Mouse (Mus musculus): Measurements from ENCODE around the gene Pip4k2a. TPM values are rescaled to one million over a fixed set of nuclear protein-coding genes. Genes with fewer than 3 reads are reported as not detected.

Gene Pip4k2a
- polyA plus RNA-seq, 2 experiments = 15.2 to 16.6 TPM

DNA sequence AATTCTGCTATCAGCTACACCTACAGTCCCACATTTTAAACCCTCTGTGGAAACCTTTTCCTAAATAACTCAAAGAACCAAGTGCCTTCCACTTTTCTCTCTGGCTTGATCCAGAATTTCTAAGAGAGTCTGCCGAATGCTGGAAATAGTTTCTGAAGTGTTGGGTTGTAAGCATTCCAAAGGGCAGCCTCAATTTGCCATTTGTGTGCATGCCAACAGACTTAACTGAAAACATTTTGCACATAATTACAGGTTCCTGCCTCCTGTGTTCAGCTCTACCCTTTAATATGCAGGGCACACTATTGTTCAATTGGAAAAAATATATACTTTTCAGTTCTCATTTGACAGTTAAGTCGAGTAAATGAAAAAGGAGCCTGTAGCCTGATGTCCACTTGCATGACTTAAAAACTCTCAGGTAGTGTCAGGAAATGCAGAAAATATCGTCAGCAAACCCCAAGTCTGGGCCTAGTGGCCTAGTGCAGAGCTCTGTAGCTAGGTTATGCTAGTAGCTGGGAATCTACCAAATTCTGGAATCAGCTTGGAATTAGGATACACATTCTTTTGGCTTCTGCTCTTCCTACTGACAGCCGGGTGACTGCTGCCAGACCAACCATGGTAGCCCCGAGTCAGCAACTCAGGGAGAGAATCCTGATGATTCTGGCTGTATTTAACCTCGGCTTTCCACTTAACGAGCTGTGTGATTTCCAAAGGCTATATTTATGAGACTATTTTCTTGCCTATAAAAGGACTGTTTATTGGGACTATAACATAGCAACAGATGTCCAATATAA lies 50.1 kb downstream of the Pip4k2a start:
- Histone ChIP-seq H3K36me3 (replicated peaks; ENCODE audit: control insufficient read depth, insufficient read depth, low read depth) (no peaks in the 10 kb centered on the region), H3K27me3 (ENCODE audit: control insufficient read depth, insufficient read depth, low read length) (no peaks in the 10 kb centered on the region), H3K4me1 (replicated peaks; ENCODE audit: control insufficient read depth in 2 of 2, insufficient read depth in 2 of 2, low read length in 1 of 2) (peaks cover 23 to 47% of the 10 kb centered on the region in 2 experiments), H3K4me3 (ENCODE audit: insufficient read depth in 1 of 2, low read depth in 2 of 2, low read length in 2 of 2) (no peak overlapping the region), H3K9ac (replicated peaks) (no peak overlapping the region), H3K4me2 (ENCODE audit: low read depth) (no peak overlapping the region), H3K27ac (no peak overlapping the region), H3K9me3 (ENCODE audit: control insufficient read depth, low read length) (no peaks in the 10 kb centered on the region)
- DNase-seq (ENCODE audit: low read depth in 3 of 3, low spot score in 3 of 3) = no peak
- TF ChIP-seq CTCF (IDR thresholded peaks at IDR 0.05; ENCODE audit: low read depth) (no peak), EP300 (IDR thresholded peaks at IDR 0.05; ENCODE audit: low read depth) (no peak)
- 69% methylated on average over 7 of the region's 7 CpGs for WGBS (ENCODE audit: insufficient replicate concordance)
- ATAC-seq (ENCODE audit: insufficient read depth) = no peak

DNA sequence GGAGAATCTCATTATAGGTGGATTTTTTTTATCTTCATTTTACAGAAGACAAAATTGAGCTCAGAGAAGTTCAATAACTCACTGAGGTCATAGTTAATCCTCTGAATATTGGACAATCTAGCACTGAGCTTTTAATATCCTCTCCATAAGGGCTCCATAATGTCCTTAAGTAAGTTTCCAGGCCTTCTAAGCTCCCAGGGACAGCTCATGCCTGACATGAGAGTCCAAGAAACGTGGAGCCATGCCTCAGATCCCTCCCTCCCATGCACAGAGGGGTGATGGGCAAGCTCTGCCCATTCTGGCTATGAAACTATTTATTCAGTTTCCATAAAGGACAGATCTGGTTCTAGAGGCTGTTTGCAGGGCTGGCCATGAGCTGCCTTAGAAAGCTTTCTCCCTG lies 52.5 kb downstream of the Pip4k2a start:
- Histone ChIP-seq H3K27ac (no peak overlapping the region), H3K9me3 (ENCODE audit: control insufficient read depth, low read length) (no peaks in the 10 kb centered on the region), H3K4me2 (ENCODE audit: low read depth) (no peak overlapping the region), H3K36me3 (replicated peaks; ENCODE audit: control insufficient read depth, insufficient read depth, low read depth) (no peaks in the 10 kb centered on the region), H3K4me1 (replicated peaks; ENCODE audit: control insufficient read depth in 2 of 2, insufficient read depth in 2 of 2, low read length in 1 of 2) (peaks cover 20 to 52% of the 10 kb centered on the region in 2 experiments), H3K9ac (replicated peaks) (no peak overlapping the region), H3K4me3 (ENCODE audit: insufficient read depth in 1 of 2, low read depth in 2 of 2, low read length in 2 of 2) (no peak overlapping the region), H3K27me3 (ENCODE audit: control insufficient read depth, insufficient read depth, low read length) (no peaks in the 10 kb centered on the region)
- no peak for ATAC-seq (ENCODE audit: insufficient read depth)
- 28% methylated on average over 1 of the region's 1 CpGs for WGBS (ENCODE audit: insufficient replicate concordance)
- no peak for DNase-seq (ENCODE audit: low read depth in 3 of 3, low spot score in 3 of 3)
- no peak for TF ChIP-seq CTCF (IDR thresholded peaks at IDR 0.05; ENCODE audit: low read depth)
- no peak for TF ChIP-seq EP300 (IDR thresholded peaks at IDR 0.05; ENCODE audit: low read depth)

DNA sequence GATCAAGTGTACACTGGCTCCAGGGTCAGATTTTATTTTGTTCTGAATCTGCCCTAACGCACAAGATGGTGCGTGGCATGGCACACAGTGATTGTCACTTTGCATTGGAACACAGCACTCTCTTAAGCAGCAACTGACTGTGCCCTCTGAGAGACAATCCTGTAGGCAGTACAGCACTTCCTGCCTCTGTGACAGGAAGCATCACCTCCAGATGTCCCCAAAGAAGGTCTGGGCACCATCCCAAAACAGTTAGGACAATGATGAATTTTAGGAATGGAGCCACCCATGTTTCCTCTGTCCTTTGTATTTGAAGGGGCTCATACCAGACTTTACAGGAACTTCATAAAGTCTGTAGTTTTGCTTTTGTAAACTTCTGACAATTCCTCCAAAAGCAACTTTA lies 54.0 kb downstream of the Pip4k2a start:
- WGBS (ENCODE audit: insufficient replicate concordance) = 64% methylated on average over 2 of the region's 2 CpGs
- Histone ChIP-seq H3K9ac (replicated peaks) (no peak overlapping the region), H3K4me1 (replicated peaks; ENCODE audit: control insufficient read depth in 2 of 2, insufficient read depth in 2 of 2, low read length in 1 of 2) (peaks cover 33 to 61% of the 10 kb centered on the region in 2 experiments), H3K27me3 (ENCODE audit: control insufficient read depth, insufficient read depth, low read length) (no peaks in the 10 kb centered on the region), H3K27ac (no peak overlapping the region), H3K4me3 (ENCODE audit: insufficient read depth in 1 of 2, low read depth in 2 of 2, low read length in 2 of 2) (no peak overlapping the region), H3K36me3 (replicated peaks; ENCODE audit: control insufficient read depth, insufficient read depth, low read depth) (no peaks in the 10 kb centered on the region), H3K4me2 (ENCODE audit: low read depth) (no peak overlapping the region), H3K9me3 (ENCODE audit: control insufficient read depth, low read length) (no peaks in the 10 kb centered on the region)
- no peak for ATAC-seq (ENCODE audit: insufficient read depth)
- no peak for DNase-seq (ENCODE audit: low read depth in 3 of 3, low spot score in 3 of 3)
- TF ChIP-seq EP300 (IDR thresholded peaks at IDR 0.05; ENCODE audit: low read depth) (no peak), CTCF (IDR thresholded peaks at IDR 0.05; ENCODE audit: low read depth) (no peak)

DNA sequence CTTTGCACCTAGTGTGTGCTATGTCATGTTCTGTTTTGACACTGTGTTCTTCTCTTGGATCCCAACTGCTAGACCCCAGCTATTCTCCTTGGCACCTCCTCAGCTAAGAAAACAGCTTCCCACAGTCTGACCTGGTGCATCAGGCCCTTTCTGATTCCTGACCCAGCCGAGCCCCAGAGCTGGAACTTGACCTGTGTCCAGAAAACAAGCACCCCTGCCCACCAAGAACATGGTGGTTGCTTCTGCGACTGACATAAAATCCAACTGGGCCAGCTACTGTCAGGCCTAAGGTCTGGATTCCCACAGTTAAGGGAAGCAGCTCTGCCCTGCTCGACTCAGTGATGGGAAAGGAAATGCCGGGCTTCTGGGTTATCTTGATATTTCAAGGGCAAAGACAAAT lies 54.6 kb downstream of the Pip4k2a start:
- Histone ChIP-seq H3K27me3 (ENCODE audit: control insufficient read depth, insufficient read depth, low read length) (no peaks in the 10 kb centered on the region), H3K4me2 (ENCODE audit: low read depth) (no peak overlapping the region), H3K9ac (replicated peaks) (no peak overlapping the region), H3K9me3 (ENCODE audit: control insufficient read depth, low read length) (no peaks in the 10 kb centered on the region), H3K27ac (no peak overlapping the region), H3K36me3 (replicated peaks; ENCODE audit: control insufficient read depth, insufficient read depth, low read depth) (no peaks in the 10 kb centered on the region), H3K4me1 (replicated peaks; ENCODE audit: control insufficient read depth in 2 of 2, insufficient read depth in 2 of 2, low read length in 1 of 2) (peaks cover 38 to 64% of the 10 kb centered on the region in 2 experiments), H3K4me3 (ENCODE audit: insufficient read depth in 1 of 2, low read depth in 2 of 2, low read length in 2 of 2) (no peak overlapping the region)
- no peak for ATAC-seq (ENCODE audit: insufficient read depth)
- no peak for DNase-seq (ENCODE audit: low read depth in 3 of 3, low spot score in 3 of 3)
- TF ChIP-seq CTCF (IDR thresholded peaks at IDR 0.05; ENCODE audit: low read depth) (no peak), EP300 (IDR thresholded peaks at IDR 0.05; ENCODE audit: low read depth) (no peak)
- WGBS (ENCODE audit: insufficient replicate concordance) = 24% methylated on average over 4 of the region's 4 CpGs

DNA sequence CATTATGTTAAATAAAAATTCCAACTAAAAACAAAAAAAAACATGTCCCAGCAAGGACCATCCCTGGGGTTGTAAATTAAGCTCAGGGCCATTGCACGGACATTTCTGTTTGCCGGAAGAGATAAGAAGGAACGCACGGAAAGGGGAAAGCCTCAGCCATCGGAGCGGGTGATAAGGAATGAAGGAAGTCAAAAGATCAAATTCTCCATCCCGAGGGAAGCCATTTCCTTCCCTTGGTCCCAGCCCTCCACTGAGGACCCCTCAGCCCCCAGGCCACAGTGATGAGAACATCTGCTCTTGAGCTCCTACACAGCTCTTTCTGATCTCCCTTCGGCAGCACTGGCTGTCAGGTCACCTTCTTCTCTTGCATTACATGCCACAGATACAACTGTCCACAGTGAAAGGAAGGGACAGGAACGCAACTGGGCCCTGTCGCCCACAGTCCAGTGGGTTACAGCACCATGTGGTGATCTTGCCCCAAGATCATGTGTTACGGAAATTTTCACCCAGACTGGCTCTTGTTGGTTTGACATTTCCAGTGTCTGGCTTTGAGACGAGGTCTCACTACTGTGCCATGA lies 57.1 kb downstream of the Pip4k2a start:
- ATAC-seq (ENCODE audit: insufficient read depth) = no peak
- 12% methylated on average over 12 of the region's 12 CpGs for WGBS (ENCODE audit: insufficient replicate concordance)
- Histone ChIP-seq H3K36me3 (replicated peaks; ENCODE audit: control insufficient read depth, insufficient read depth, low read depth) (no peaks in the 10 kb centered on the region), H3K4me1 (replicated peaks; ENCODE audit: control insufficient read depth in 2 of 2, insufficient read depth in 2 of 2, low read length in 1 of 2) (peaks cover 60 to 79% of the 10 kb centered on the region in 2 experiments), H3K4me3 (ENCODE audit: insufficient read depth in 1 of 2, low read depth in 2 of 2, low read length in 2 of 2) (peak overlapping the region; percentile 14 to 33; a peak in 3 of 4 replicates), H3K9me3 (ENCODE audit: control insufficient read depth, low read length) (no peaks in the 10 kb centered on the region), H3K27me3 (ENCODE audit: control insufficient read depth, insufficient read depth, low read length) (no peaks in the 10 kb centered on the region), H3K4me2 (ENCODE audit: low read depth) (peak overlapping the region; percentile 59), H3K27ac (no peak overlapping the region), H3K9ac (replicated peaks) (peak overlapping the region; percentile 32; the same call in 1 of the 2 replicates)
- DNase-seq (ENCODE audit: low read depth in 3 of 3, low spot score in 3 of 3) = no peak
- TF ChIP-seq EP300 (IDR thresholded peaks at IDR 0.05; ENCODE audit: low read depth) (no peak), CTCF (IDR thresholded peaks at IDR 0.05; ENCODE audit: low read depth) (no peak)

All from liver, embryonic 14.5 days (tissue).